ENCODE assay signal across 25 mouse cellular contexts in the genomic region with DNA sequence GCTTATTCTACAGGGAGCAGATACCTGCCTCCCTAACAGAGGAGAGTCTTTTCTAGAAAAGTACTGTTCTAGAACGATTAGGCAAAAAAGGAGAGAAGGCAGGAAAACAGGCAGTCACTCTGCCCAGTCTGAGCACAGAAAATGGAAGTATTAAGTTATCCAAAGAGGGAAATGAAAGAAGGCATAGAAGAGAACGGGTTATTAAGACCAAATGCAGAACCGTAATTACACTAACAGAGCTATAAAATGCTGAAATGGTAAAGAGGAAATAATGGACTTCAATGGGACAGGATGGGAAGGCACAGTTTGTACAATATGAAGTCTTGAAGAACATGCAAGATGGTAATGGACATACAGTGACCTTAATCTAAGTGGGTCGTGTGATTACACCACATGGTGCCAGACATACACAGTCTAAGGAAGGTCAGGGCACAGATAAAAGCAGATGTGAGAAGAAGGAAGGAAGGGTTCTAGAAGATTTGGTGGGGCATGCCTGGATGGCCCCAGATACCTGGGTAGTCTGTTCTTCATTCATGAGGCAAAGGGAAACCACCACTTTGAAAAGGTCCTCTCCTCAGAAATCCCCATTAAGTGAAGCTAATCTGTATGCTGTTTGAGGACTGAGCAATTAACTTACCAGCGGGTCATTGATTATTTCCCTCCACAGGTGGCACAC. TPM values are rescaled to one million over a fixed set of nuclear protein-coding genes. Genes with fewer than 3 reads are reported as not detected.
DNase-seq lines count a peak whose midpoint lies in the region; ATAC-seq and TF ChIP-seq lines count a peak whose summit lies in the region.
"Had no signal": no experiment of that assay in that cellular context is flagged by ENCODE, and none has a peak within 500 bp of the region (broad histone marks: within the 10 kb centered on the region; RNA-seq: fewer than 3 reads in every experiment).

No protein-coding gene starts in this region.

- no peak for ATAC-seq in liver, embryonic 12.5 days
- no peak for ATAC-seq in heart, embryonic 11.5 days (replicated peaks; ENCODE audit: insufficient number of reproducible peaks, low FRiP score, low TSS enrichment)
- ATAC-seq: midbrain, embryonic 15.5 days had no signal

- no peak for TF ChIP-seq POLR2A in liver, adult 2 months (IDR thresholded peaks at IDR 0.05; ENCODE audit: extremely low read depth, insufficient read depth, low read length)
- TF ChIP-seq POLR2A in bone marrow macrophage, adult 2 months (IDR thresholded peaks at IDR 0.05; ENCODE audit: borderline replicate concordance, low read depth, low read length), result no peak

- H3K4me3 ChIP-seq in liver, adult 2 months (ENCODE audit: insufficient read depth, low read depth, low read length), result no peak overlapping the region
- H3K4me3 ChIP-seq in liver, embryonic 12.5 days, result no peak overlapping the region
- no peak overlapping the region for H3K4me3 ChIP-seq in bone marrow macrophage, adult 2 months (ENCODE audit: insufficient read depth, low read length)
- no peak overlapping the region for H3K4me3 ChIP-seq in heart, embryonic 11.5 days (ENCODE audit: low read depth, low read length)
- H3K4me3 ChIP-seq: erythroblast, embryonic 14.5 days; heart, embryonic 15.5 days; hindbrain, embryonic 13.5 days; limb, embryonic 10.5 days; limb, embryonic 15.5 days; midbrain, embryonic 10.5 days; midbrain, embryonic 15.5 days; neural tube, embryonic 15.5 days had no signal

- H3K79me2 ChIP-seq in liver, adult 2 months (ENCODE audit: control insufficient read depth, insufficient read depth, low read length), result no peaks in the 10 kb centered on the region; the same call in 1 of the 2 replicates

- H3K4me2 ChIP-seq in liver, embryonic 12.5 days, result no peak overlapping the region
- no peak overlapping the region for H3K4me2 ChIP-seq in heart, embryonic 11.5 days
- H3K4me2 ChIP-seq: heart, embryonic 15.5 days; hindbrain, embryonic 13.5 days; limb, embryonic 15.5 days; midbrain, embryonic 15.5 days; neural tube, embryonic 15.5 days had no signal

- 71% methylated on average over 5 of the region's 5 CpGs for WGBS in liver, adult 2 months
- WGBS in liver, embryonic 12.5 days (ENCODE audit: insufficient replicate concordance), result 66% methylated on average over 5 of the region's 5 CpGs
- 76% methylated on average over 5 of the region's 5 CpGs for WGBS in heart, embryonic 11.5 days (ENCODE audit: insufficient replicate concordance)

- H3K27ac ChIP-seq in liver, adult 2 months (replicated peaks; ENCODE audit: insufficient read depth, low read depth, low read length), result no peak overlapping the region
- H3K27ac ChIP-seq in liver, embryonic 12.5 days, result no peak overlapping the region
- 0 out of 2 replicates have a peak overlapping the region, but pooled peaks have one; percentile 18 for H3K27ac ChIP-seq in bone marrow macrophage, adult 2 months (ENCODE audit: insufficient read depth, low read depth, low read length)
- no peak overlapping the region for H3K27ac ChIP-seq in heart, embryonic 11.5 days (ENCODE audit: low read depth, low read length)
- H3K27ac ChIP-seq: heart, embryonic 15.5 days; hindbrain, embryonic 13.5 days; limb, embryonic 10.5 days; limb, embryonic 15.5 days; macrophage; midbrain, embryonic 10.5 days; midbrain, embryonic 15.5 days; neural tube, embryonic 15.5 days; stomach, postnatal 0 days had no signal

- H3K4me1 ChIP-seq in liver, adult 2 months (ENCODE audit: control insufficient read depth, insufficient read depth, low read length), result 0 out of 2 replicates have a peak, but pooled peaks cover 2% of the 10 kb centered on the region
- H3K4me1 ChIP-seq in liver, embryonic 12.5 days, result peaks cover 7% of the 10 kb centered on the region; the same call in 1 of the 2 replicates
- peaks cover 30% of the 10 kb centered on the region for H3K4me1 ChIP-seq in bone marrow macrophage, adult 2 months (ENCODE audit: control insufficient read depth, insufficient read depth, low read length)
- no peaks in the 10 kb centered on the region for H3K4me1 ChIP-seq in heart, embryonic 11.5 days (ENCODE audit: control insufficient read depth, insufficient read depth, low read length)
- H3K4me1 ChIP-seq: hindbrain, embryonic 13.5 days; limb, embryonic 10.5 days; limb, embryonic 15.5 days; midbrain, embryonic 10.5 days; midbrain, embryonic 15.5 days; neural tube, embryonic 15.5 days had no signal

- H3K36me3 ChIP-seq in liver, adult 2 months (ENCODE audit: control insufficient read depth, insufficient read depth, low read length), result peaks cover 59% of the 10 kb centered on the region
- H3K36me3 ChIP-seq in liver, embryonic 12.5 days, result peaks cover 72% of the 10 kb centered on the region
- peaks cover 3% of the 10 kb centered on the region; the same call in 1 of the 2 replicates for H3K36me3 ChIP-seq in splenic B cell, adult 2 months (ENCODE audit: control insufficient read depth, insufficient read depth, low read length, poor library complexity, severe bottlenecking)
- H3K36me3 ChIP-seq in heart, embryonic 11.5 days (ENCODE audit: control insufficient read depth, insufficient read depth, low read length), result peaks cover 31% of the 10 kb centered on the region

- H3K27me3 ChIP-seq in liver, adult 2 months (ENCODE audit: control insufficient read depth, insufficient read depth, low read length), result no peaks in the 10 kb centered on the region
- H3K27me3 ChIP-seq in liver, embryonic 12.5 days (replicated peaks), result no peaks in the 10 kb centered on the region
- H3K27me3 ChIP-seq in splenic B cell, adult 2 months (ENCODE audit: control insufficient read depth, insufficient read depth, low read length, poor library complexity, severe bottlenecking), result no peaks in the 10 kb centered on the region
- H3K27me3 ChIP-seq in heart, embryonic 11.5 days (ENCODE audit: control insufficient read depth, insufficient read depth, low read length), result no peaks in the 10 kb centered on the region
- H3K27me3 ChIP-seq: heart, embryonic 15.5 days; hindbrain, embryonic 13.5 days; limb, embryonic 15.5 days; midbrain, embryonic 15.5 days; neural tube, embryonic 15.5 days had no signal

- H3K9me3 ChIP-seq in liver, embryonic 12.5 days (replicated peaks), result no peaks in the 10 kb centered on the region
- no peaks in the 10 kb centered on the region for H3K9me3 ChIP-seq in heart, embryonic 11.5 days (replicated peaks; ENCODE audit: control insufficient read depth, low read length)
- H3K9me3 ChIP-seq: G1E; heart, embryonic 15.5 days; hindbrain, embryonic 13.5 days; limb, embryonic 10.5 days; limb, embryonic 15.5 days; midbrain, embryonic 10.5 days; midbrain, embryonic 15.5 days; neural tube, embryonic 15.5 days had no signal

- no peak for TF ChIP-seq CTCF in liver, adult 2 months (IDR thresholded peaks at IDR 0.05; ENCODE audit: low read depth, low read length)
- no peak for TF ChIP-seq CTCF in bone marrow macrophage, adult 2 months (IDR thresholded peaks at IDR 0.05; ENCODE audit: low read depth, low read length)

- H3K9ac ChIP-seq in liver, adult 2 months (ENCODE audit: low read depth, low read length), result no peak overlapping the region
- no peak overlapping the region for H3K9ac ChIP-seq in liver, embryonic 12.5 days
- H3K9ac ChIP-seq in heart, embryonic 11.5 days (ENCODE audit: low read depth, low read length), result no peak overlapping the region
- H3K9ac ChIP-seq: heart, embryonic 15.5 days; hindbrain, embryonic 13.5 days; limb, embryonic 15.5 days; midbrain, embryonic 15.5 days; neural tube, embryonic 15.5 days had no signal

- DNase-seq in liver, adult 2 months (ENCODE audit: extremely low read depth, low read depth, low spot score), result peak; percentile 16
- DNase-seq in B cell, adult 2 months, result peak; percentile 5 to 14
- peak; percentile 45 for DNase-seq in splenic B cell, adult 2 months (ENCODE audit: low read depth, low spot score)
- DNase-seq in layer of hippocampus, postnatal 25 days (ENCODE audit: extremely low spot score in 1 of 2, low spot score in 1 of 2), result no peak
- DNase-seq: kidney, adult 2 months; kidney, postnatal 36 days; lung, adult 2 months; retina, postnatal 1 day; right cerebral cortex, postnatal 14 days; thymus, adult 18-20 months; thymus, postnatal 25 days had no signal

RNA-seq across cellular contexts. Expression of a gene that starts 10.8 kb away (rescaled TPM):
- 35.4 and 40.0 TPM in 2 replicates for total RNA-seq in liver, adult 2 months (2014; rRNA removed)
- 20.4 and 21.1 TPM in 2 replicates for polyA plus RNA-seq in liver, adult 2 months (2012; rRNA removed)
- 42.8 and 44.4 TPM in 2 replicates for polyA plus RNA-seq in liver, embryonic 12.5 days (2016; fragmentation: Nextera tagmentation; extraction: Ambion mirVana)
- polyA plus RNA-seq in bone marrow macrophage, adult 2 months (2012; ENCODE audit: insufficient read depth, insufficient read length, missing spikeins), result 86.6 and 96.2 TPM in 2 replicates
- polyA plus RNA-seq in heart, embryonic 11.5 days (2014; fragmentation: Nextera tagmentation; extraction: Ambion mirVana), result 113 and 124 TPM in 2 replicates
- 10 to 100 TPM; 79.7 to 81.8 TPM for total RNA-seq in layer of hippocampus, postnatal 25 days (2021)

RNA-seq across cellular contexts. Expression of a gene that starts 11.1 kb away (rescaled TPM):
- total RNA-seq in liver, adult 2 months (2014; rRNA removed), result 12.3 and 13.7 TPM in 2 replicates
- polyA plus RNA-seq in liver, adult 2 months (2012; rRNA removed), result 17.7 and 26.3 TPM in 2 replicates
- 13.0 and 16.1 TPM in 2 replicates for polyA plus RNA-seq in liver, embryonic 12.5 days (2016; fragmentation: Nextera tagmentation; extraction: Ambion mirVana)
- 43.0 and 47.9 TPM in 2 replicates for polyA plus RNA-seq in bone marrow macrophage, adult 2 months (2012; ENCODE audit: insufficient read depth, insufficient read length, missing spikeins)
- 19.6 and 25.7 TPM in 2 replicates for polyA plus RNA-seq in heart, embryonic 11.5 days (2014; fragmentation: Nextera tagmentation; extraction: Ambion mirVana)
- total RNA-seq in layer of hippocampus, postnatal 25 days (2021), result 10 to 100 TPM; 42.1 to 58.4 TPM

Comparison
In these comparisons a context has a peak if more than half of its experiments do, and no peak if none do; other contexts are left out.
1. DNase-seq: peak in liver, adult 2 months (single experiment), B cell, adult 2 months (2 of 2) and splenic B cell, adult 2 months (single experiment); none in layer of hippocampus, postnatal 25 days (0 of 2).